Mouse (Mus musculus): Measurements from ENCODE around the gene F11. TPM values are rescaled to one million over a fixed set of nuclear protein-coding genes. Genes with fewer than 3 reads are reported as not detected.

F11 gene
- total RNA-seq, 2 experiments from 2014 or later = not detected

DNA sequence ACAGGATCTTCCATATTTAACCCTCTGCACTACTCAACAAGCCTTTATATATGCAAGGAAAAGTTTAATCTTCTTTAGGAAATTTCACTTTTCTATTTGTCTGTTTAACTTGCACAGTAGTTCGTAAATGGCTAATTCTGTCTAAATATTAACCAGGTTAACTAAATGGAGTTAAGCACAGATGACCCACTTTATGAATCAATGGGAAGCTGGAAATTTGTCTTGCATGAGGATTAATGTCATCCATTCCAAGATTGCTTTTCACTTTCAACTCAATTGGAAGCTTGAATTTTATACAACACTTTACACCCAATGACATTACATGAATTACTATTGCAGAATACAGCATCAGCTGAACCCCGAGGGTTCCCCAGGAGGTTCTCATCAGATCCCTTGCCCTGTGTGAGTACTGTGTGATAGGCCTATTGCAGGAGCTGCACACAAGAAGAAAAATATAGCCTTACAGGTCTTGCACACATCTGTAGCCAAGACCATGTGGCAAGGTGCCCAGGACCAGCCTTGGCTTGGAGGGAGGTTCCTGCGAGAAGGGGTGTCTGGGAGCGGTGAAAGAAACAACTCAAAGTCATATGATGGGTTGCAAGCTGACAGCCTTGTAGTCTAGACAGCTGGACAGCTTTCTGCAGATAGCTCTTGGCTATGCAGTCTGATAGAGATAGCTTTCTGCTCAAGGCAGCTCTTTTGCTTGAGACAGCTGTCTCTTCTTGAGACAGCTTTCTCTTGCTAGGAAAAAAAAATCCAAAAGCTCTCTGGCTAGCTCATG lies 6.0 kb upstream of the F11 start:
- H3K27ac ChIP-seq = no peak overlapping the region
- TF ChIP-seq CTCF (conservative IDR thresholded peaks at IDR 0.05) = no peak
- H3K4me3 ChIP-seq = no peak overlapping the region
- no peak for DNase-seq (ENCODE audit: low spot score in 2 of 2)

DNA sequence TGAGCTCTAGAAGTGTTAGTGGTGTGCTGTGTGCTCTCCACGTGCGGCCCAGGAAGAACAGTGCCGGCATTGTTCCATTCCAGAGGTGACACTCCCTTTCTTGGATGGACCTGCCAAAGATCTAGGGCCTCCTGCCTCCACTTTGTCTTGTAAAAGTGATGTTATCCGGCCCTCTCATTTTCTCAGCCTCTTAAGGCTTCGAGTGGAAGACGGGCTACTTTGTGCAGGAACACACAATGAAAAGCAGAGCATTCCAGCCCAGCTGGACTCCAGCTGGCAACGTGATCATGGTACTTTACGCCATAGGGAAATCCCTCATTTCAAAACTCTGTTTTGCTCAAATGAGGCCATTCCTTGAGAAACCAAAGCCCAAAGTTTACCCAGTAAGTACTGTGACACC lies 5.2 kb upstream of the F11 start:
- H3K4me3 ChIP-seq = no peak overlapping the region
- H3K27ac ChIP-seq = no peak overlapping the region
- DNase-seq (ENCODE audit: low spot score in 2 of 2) = no peak

DNA sequence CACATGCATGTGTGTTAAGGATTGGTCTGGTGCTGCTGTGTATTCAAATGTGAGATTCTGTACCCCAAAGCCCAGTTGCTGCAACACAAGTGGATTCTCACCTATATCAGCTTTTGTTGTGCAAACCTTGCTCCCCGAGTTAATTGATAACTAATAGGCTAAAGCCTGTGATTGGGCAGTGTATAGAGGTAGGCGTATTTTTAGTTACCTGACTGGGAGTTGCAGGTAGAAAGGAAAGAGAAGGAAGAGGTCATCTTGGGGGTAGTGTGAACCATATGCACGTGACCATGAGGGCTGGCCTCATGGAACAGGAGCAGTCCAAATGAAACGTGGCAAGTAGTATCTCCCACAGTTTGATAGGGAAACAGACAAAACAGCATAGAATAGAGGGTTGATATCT lies 3.1 kb upstream of the F11 start:
- no peak for TF ChIP-seq CTCF (conservative IDR thresholded peaks at IDR 0.05)
- Histone ChIP-seq H3K27ac (no peak overlapping the region), H3K4me3 (no peak overlapping the region)
- DNase-seq (ENCODE audit: low spot score in 2 of 2) = no peak

More for the DNA sequence above, 5.2 kb upstream of the F11 start:
- TF ChIP-seq CTCF (conservative IDR thresholded peaks at IDR 0.05) = no peak

DNA sequence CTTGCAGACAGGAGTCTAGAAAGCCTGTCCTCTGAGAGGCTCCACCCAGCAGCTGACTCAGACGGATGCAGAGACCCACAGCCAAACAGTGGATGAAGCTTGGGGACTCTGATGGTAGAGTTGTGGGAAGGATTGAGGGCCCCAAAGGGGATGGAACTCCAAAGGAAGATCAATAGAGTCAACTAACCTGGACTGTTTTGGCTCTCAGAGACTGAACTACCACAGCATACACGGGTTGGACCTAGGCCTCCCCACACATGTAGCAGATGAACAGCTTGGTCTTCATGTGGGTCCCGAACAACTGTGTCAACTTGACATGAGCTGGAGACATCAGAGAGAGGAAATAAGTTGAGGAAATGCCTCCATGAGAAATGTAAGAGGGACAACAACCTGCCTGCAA lies 1.0 kb upstream of the F11 start:
- DNase-seq (ENCODE audit: low spot score in 2 of 2) = no peak
- Histone ChIP-seq H3K4me3 (no peak overlapping the region), H3K27ac (no peak overlapping the region)
- TF ChIP-seq CTCF (conservative IDR thresholded peaks at IDR 0.05) = no peak

DNA sequence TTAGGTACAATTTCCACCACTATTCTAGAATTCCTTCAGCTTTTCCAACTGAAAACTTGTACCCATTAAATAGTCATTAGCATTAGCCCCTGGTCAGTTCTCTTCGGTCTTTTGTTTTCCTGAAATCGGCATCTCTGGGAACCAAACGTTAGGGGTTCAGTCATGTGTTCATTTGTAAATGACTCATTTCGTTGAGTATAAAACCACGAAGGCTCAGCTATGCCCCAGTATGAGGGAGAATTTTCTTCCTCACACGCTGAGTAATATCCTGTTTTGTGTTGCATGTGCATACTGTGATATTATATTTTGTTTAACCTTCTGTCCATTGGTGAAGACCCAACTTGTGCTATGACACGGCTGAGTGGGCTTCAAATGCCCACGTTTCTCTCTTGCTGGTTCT lies 3.4 kb downstream of the F11 start:
- H3K4me3 ChIP-seq = no peak overlapping the region
- DNase-seq (ENCODE audit: low spot score in 2 of 2) = no peak
- no peak for TF ChIP-seq CTCF (conservative IDR thresholded peaks at IDR 0.05)

DNA sequence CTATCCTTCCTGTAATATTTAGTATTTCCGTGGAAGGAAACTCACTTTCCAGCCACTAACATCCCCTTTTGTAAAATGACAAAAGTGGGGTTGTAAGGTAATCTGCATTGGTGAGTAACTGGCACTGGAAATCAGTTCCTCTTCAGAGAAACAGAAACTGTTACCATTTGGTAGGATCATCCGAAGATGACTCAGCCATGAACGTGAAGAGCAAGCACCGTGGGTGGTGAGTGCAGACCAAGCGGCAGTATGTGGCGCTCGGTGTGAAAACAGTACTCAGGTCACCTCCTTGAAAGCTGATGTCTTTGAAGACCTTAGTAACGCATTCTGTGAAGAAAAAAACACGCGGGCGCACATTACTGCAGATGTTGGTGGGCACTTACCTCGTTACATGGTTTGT lies 6.8 kb downstream of the F11 start:
- no peak for DNase-seq (ENCODE audit: low spot score in 2 of 2)
- no peak for TF ChIP-seq CTCF (conservative IDR thresholded peaks at IDR 0.05)
- Histone ChIP-seq H3K4me3 (no peak overlapping the region), H3K27ac (no peak overlapping the region)

More for the DNA sequence above, 3.4 kb downstream of the F11 start:
- no peak overlapping the region for H3K27ac ChIP-seq

DNA sequence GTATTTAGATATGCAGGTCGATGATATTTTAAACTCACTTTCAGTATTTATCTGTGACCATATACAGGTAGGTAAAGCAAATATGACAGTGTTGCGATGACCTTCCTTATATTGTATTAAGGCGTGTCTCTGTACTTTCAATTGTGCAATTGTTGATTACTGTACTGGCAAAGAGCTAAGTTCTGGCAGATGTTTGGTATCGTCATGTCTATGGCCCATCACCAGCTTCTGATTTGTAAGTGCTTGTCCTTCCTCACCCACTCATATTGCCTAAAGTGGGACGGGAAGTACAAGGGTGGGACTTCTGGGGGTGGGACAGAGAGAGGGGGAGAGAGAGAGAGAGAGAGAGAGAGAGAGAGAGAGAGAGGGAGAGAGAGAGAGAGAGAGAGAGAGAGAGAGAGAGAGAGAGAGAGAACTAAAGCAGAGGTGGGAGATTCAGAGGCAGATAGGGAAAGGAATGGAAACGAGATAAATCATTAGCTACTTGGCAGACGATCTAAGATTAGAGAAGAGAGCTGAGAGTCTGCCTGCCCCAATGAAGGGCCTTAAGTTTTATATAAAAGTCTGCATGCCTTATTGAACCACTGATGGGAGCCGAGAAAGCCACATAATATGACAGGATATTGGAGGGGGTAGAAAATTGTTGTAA lies 7.5 kb downstream of the F11 start:
- TF ChIP-seq CTCF (conservative IDR thresholded peaks at IDR 0.05) = no peak
- no peak for DNase-seq (ENCODE audit: low spot score in 2 of 2)
- H3K4me3 ChIP-seq = no peak overlapping the region
- no peak overlapping the region for H3K27ac ChIP-seq

DNA sequence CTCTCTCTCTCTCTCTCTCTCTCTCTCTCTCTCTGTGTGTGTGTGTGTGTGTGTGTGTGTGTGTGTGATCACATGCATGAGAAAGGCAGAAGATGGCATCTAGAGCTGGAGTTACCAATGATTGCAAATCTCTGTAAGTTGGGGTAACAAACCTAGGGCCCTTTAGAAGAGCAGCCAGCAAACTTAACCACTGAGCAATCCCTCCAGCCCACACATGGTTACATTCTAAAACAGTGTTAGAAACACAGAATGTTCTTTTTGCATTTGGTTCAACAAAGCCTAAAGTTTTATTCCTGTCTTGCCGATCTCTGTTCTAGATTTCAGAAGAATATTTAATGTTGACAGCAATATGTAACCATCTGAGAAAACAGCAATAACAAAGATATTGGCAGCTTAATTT lies 8.2 kb downstream of the F11 start:
- Histone ChIP-seq H3K4me3 (no peak overlapping the region), H3K27ac (no peak overlapping the region)
- TF ChIP-seq CTCF (conservative IDR thresholded peaks at IDR 0.05) = no peak
- DNase-seq (ENCODE audit: low spot score in 2 of 2) = no peak

DNA sequence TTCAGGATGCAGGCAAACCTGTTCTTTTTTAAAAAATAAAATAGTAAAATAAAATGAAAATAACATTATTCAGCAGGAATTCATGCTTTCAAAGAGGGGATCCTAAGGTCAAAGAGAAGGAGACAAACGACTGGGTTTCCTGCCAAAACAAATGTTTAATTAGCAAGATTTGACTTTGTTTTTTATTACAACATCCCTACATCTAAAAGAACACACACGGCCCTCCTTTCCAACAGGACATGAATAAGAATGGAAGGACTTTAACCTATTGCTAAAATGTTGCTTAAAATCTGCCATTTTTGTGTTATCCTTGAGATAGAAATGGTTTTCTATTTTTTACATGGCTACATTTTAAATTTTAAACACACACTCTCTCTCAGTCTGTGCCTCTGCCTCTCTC lies 8.7 kb downstream of the F11 start:
- no peak for TF ChIP-seq CTCF (conservative IDR thresholded peaks at IDR 0.05)
- Histone ChIP-seq H3K4me3 (no peak overlapping the region), H3K27ac (no peak overlapping the region)
- no peak for DNase-seq (ENCODE audit: low spot score in 2 of 2)

DNA sequence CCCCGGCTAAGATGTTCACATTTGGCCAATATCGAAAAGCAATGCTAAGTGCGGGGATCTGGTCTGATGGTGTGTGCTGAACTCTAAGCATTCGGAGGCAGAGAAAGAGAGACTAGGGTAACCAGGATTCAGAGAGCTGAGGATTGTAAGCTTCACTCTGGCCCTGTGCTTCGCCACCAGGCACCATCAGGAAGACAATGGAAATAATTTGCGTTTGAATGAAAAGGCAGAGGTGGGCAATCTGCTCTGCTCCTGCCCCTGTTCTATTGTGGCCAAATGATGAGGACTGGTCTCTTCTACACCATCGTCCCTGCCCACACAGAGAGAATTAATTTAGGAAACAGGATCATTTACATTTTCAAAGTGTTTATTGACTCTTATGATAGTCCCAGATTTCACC lies 15.5 kb downstream of the F11 start:
- no peak for TF ChIP-seq CTCF (conservative IDR thresholded peaks at IDR 0.05)
- Histone ChIP-seq H3K27ac (no peak overlapping the region), H3K4me3 (no peak overlapping the region)
- no peak for DNase-seq (ENCODE audit: low spot score in 2 of 2)

DNA sequence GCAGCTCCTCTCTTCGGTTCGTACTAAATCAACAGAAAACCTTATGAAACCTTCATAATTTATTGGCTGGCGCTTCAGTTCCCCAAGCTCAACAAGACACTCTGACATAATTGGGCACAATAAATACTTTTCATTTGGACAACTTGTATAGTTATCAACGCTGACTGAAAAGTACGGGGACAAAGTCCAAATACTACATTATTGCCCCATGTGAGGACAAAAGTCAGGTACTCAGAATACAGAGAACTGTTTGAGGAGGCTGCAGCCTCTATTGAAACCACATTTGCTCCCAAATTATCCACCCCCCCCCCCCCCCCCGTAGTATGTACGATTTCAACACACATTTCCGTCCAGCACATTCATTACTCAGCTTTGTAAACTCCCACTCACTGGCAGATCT lies 22.5 kb downstream of the F11 start:
- Histone ChIP-seq H3K4me3 (no peak overlapping the region), H3K27ac (no peak overlapping the region)
- TF ChIP-seq CTCF (conservative IDR thresholded peaks at IDR 0.05) = no peak
- no peak for DNase-seq (ENCODE audit: low spot score in 2 of 2)

DNA sequence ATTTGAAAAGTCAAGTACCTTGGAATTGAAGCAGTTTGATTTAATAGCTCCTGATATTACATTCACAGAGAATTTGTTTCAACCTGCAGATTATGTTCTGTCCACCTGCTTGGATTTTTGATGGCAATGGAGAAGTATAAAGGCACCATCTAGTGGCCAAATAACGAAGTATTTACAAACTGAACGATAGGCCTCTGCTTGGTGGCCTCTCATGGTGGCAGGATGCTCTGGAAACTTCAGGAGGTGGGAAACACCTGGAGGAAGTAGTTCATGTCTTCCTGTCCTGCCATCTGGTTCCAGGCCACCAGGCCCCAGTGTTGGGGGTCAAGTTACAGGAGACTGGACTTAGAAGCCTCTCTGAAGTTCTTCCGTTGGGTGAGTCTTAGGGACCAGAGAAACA lies 23.5 kb downstream of the F11 start:
- peak; percentile 44 to 69 for DNase-seq (ENCODE audit: low spot score in 2 of 2)
- TF ChIP-seq CTCF (conservative IDR thresholded peaks at IDR 0.05) = peak; percentile 91
- no peak overlapping the region for H3K4me3 ChIP-seq
- H3K27ac ChIP-seq = no peak overlapping the region

DNA sequence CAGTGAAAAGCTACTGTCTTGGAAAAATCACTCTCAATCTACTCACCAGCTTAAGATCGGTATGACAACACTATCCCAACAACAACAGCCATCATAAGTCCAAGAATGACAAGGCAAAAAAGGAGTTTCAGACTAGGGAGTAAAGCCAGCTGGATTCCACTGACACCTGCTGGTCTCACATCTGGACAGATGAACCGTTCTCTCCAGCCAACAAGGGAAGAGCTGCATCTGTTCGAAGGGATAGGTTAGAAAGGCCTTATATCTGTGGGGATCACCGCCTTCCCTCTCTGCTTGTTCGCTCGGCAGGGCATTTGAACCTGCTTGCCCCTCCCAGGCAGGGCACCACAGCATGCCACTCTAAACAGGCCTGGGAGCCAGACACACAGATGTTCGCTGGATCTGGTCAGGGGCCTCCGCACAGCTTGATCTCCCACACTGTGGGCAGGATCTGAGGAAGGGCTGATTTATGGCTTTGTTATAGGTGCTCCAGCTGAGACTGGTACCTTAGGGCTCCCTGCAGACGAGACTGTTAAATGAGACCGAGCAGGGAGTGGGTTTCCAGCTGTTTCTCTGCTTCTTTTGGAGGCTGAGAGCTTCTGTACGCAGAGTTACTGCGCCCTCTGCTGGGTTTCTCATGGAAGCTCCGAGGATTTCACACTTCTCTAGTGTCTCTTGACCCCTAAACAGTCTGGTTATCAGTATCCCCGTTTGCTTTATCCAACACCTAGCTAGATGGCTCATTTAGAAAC lies 25.5 kb downstream of the F11 start:
- TF ChIP-seq CTCF (conservative IDR thresholded peaks at IDR 0.05) = peak; percentile 91
- Histone ChIP-seq H3K27ac (no peak overlapping the region), H3K4me3 (no peak overlapping the region)
- DNase-seq (ENCODE audit: low spot score in 2 of 2) = peak; percentile 29 to 59

Data from layer of hippocampus, adult 2 months (tissue).